Mouse (Mus musculus): ENCODE data around the gene Hoxd11. TPM values are rescaled to one million over a fixed set of nuclear protein-coding genes. Genes with fewer than 3 reads are reported as not detected.

Hoxd11 gene
- polyA plus RNA-seq, 1 experiment: not detected

GRCm38 (mm10) chr2:74686988-74687697 is 7.8 kb downstream of the Hoxd11 start:
- Histone ChIP-seq H3K4me3 (ENCODE audit: control insufficient read depth, insufficient read depth, low read length) (no peak overlapping the region), H3K27ac (ENCODE audit: control insufficient read depth, insufficient read depth, low read length) (no peak overlapping the region), H3K4me1 (replicated peaks; ENCODE audit: control insufficient read depth, insufficient read depth, low read length) (no peaks in the 10 kb centered on the region), H3K36me3 (ENCODE audit: control insufficient read depth, insufficient read depth, low read length) (no peaks in the 10 kb centered on the region), H3K27me3 (ENCODE audit: control insufficient read depth, insufficient read depth, low read length) (peaks cover 29% of the 10 kb centered on the region)
- no peak for DNase-seq
- no peak for TF ChIP-seq CTCF (IDR thresholded peaks at IDR 0.05; ENCODE audit: borderline replicate concordance, control insufficient read depth, extremely low read depth, insufficient read depth, low read length, poor library complexity)
- WGBS: 8% methylated on average over 27 of the region's 27 CpGs

- peaks cover 34% of the 10 kb centered on the region for H3K27me3 ChIP-seq (ENCODE audit: control insufficient read depth, insufficient read depth, low read length)
- no peak for DNase-seq
- H3K27ac ChIP-seq (ENCODE audit: control insufficient read depth, insufficient read depth, low read length): no peak overlapping the region
- H3K4me3 ChIP-seq (ENCODE audit: control insufficient read depth, insufficient read depth, low read length): no peak overlapping the region
- WGBS: 8% methylated on average over 31 of the region's 31 CpGs
- H3K36me3 ChIP-seq (ENCODE audit: control insufficient read depth, insufficient read depth, low read length): no peaks in the 10 kb centered on the region
- H3K4me1 ChIP-seq (replicated peaks; ENCODE audit: control insufficient read depth, insufficient read depth, low read length): no peaks in the 10 kb centered on the region
- TF ChIP-seq POLR2A (IDR thresholded peaks at IDR 0.05; ENCODE audit: control insufficient read depth, extremely low read depth, insufficient read depth, low read length, poor library complexity) (no peak), CTCF (IDR thresholded peaks at IDR 0.05; ENCODE audit: borderline replicate concordance, control insufficient read depth, extremely low read depth, insufficient read depth, low read length, poor library complexity) (no peak)
Measured at GRCm38 (mm10) chr2:74687698-74688555, 8.6 kb downstream of the Hoxd11 start.

GRCm38 (mm10) chr2:74688795-74689573 is 9.6 kb downstream of the Hoxd11 start:
- Histone ChIP-seq H3K27me3 (ENCODE audit: control insufficient read depth, insufficient read depth, low read length) (peaks cover 34% of the 10 kb centered on the region), H3K4me1 (replicated peaks; ENCODE audit: control insufficient read depth, insufficient read depth, low read length) (no peaks in the 10 kb centered on the region), H3K4me3 (ENCODE audit: control insufficient read depth, insufficient read depth, low read length) (no peak overlapping the region), H3K36me3 (ENCODE audit: control insufficient read depth, insufficient read depth, low read length) (no peaks in the 10 kb centered on the region), H3K27ac (ENCODE audit: control insufficient read depth, insufficient read depth, low read length) (no peak overlapping the region)
- TF ChIP-seq POLR2A (IDR thresholded peaks at IDR 0.05; ENCODE audit: control insufficient read depth, extremely low read depth, insufficient read depth, low read length, poor library complexity) (no peak), CTCF (IDR thresholded peaks at IDR 0.05; ENCODE audit: borderline replicate concordance, control insufficient read depth, extremely low read depth, insufficient read depth, low read length, poor library complexity) (no peak)
- no peak for DNase-seq
- WGBS: 8% methylated on average over 12 of the region's 12 CpGs

- no peaks in the 10 kb centered on the region for H3K4me1 ChIP-seq (replicated peaks; ENCODE audit: control insufficient read depth, insufficient read depth, low read length)
- H3K27me3 ChIP-seq (ENCODE audit: control insufficient read depth, insufficient read depth, low read length): peaks cover 37% of the 10 kb centered on the region
- no peak for DNase-seq
- H3K27ac ChIP-seq (ENCODE audit: control insufficient read depth, insufficient read depth, low read length): no peak overlapping the region
- H3K4me3 ChIP-seq (ENCODE audit: control insufficient read depth, insufficient read depth, low read length): no peak overlapping the region
- TF ChIP-seq POLR2A (IDR thresholded peaks at IDR 0.05; ENCODE audit: control insufficient read depth, extremely low read depth, insufficient read depth, low read length, poor library complexity) (no peak), CTCF (IDR thresholded peaks at IDR 0.05; ENCODE audit: borderline replicate concordance, control insufficient read depth, extremely low read depth, insufficient read depth, low read length, poor library complexity) (no peak)
- H3K36me3 ChIP-seq (ENCODE audit: control insufficient read depth, insufficient read depth, low read length): no peaks in the 10 kb centered on the region
- WGBS: 3% methylated on average over 24 of the region's 24 CpGs
Measured at GRCm38 (mm10) chr2:74689574-74690337, 10.4 kb downstream of the Hoxd11 start.

GRCm38 (mm10) chr2:74690338-74690716 is 11.0 kb downstream of the Hoxd11 start:
- H3K36me3 ChIP-seq (ENCODE audit: control insufficient read depth, insufficient read depth, low read length): no peaks in the 10 kb centered on the region
- TF ChIP-seq POLR2A (IDR thresholded peaks at IDR 0.05; ENCODE audit: control insufficient read depth, extremely low read depth, insufficient read depth, low read length, poor library complexity): no peak
- no peak for TF ChIP-seq CTCF (IDR thresholded peaks at IDR 0.05; ENCODE audit: borderline replicate concordance, control insufficient read depth, extremely low read depth, insufficient read depth, low read length, poor library complexity)
- no peaks in the 10 kb centered on the region for H3K4me1 ChIP-seq (replicated peaks; ENCODE audit: control insufficient read depth, insufficient read depth, low read length)
- H3K4me3 ChIP-seq (ENCODE audit: control insufficient read depth, insufficient read depth, low read length): no peak overlapping the region
- no peak for DNase-seq
- H3K27me3 ChIP-seq (ENCODE audit: control insufficient read depth, insufficient read depth, low read length): peaks cover 39% of the 10 kb centered on the region
- no peak overlapping the region for H3K27ac ChIP-seq (ENCODE audit: control insufficient read depth, insufficient read depth, low read length)
- 10% methylated on average over 8 of the region's 8 CpGs for WGBS
